Mouse (Mus musculus) liver (tissue): ENCODE measurements around the gene Mast4.

ENCODE experiments used
- DNase-seq: peaks from one replicate; pipeline ENCODE4 v3.0.0-alpha.2; 2020; ENCODE audit warnings: mixed read lengths

Gene Mast4

DNA sequence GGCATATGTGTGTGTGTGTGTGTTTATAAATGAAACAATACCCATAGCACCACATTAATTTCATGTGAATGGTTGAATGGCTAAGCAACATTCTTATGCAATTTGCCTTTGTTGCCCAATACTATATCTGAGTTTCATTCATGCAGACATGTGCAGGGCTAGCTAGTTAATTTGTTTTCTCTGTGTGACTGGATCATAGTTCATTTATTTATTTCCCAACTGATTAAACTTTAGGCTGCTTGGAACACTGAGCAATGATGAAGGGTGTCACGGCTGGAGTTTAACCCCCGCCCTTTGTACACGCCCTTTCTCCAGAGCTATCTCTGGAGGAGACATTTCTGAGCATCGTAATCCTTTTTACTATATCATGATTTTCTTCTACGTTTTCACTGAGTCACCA lies 481.4 kb downstream of the Mast4 start:
- no peak for DNase-seq

GRCm38 (mm10) chr13:102851253-102851652 lies 483.0 kb downstream of the Mast4 start:
- DNase-seq = no peak

GRCm38 (mm10) chr13:102850594-102850993 lies 483.7 kb downstream of the Mast4 start:
- no peak for DNase-seq

DNA sequence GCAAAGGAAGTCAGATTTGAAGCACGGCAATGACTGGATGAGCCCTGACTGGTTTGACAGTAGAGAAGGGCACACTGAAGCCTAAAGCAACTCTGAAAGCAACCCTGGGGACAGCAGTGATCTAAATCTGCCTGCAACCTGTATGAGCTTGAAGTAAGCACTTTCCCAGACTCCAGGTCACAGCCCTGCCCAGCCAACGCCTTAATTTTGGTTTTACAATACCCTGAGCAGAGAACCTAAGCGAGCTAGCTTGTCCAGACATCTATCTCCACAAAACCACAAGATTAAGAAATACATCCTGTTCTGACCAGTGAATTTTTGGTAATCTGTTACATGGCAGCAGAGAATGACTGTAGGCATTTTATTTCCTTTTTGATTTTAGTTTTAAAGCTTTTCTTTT lies 485.2 kb downstream of the Mast4 start:
- DNase-seq = no peak

DNA sequence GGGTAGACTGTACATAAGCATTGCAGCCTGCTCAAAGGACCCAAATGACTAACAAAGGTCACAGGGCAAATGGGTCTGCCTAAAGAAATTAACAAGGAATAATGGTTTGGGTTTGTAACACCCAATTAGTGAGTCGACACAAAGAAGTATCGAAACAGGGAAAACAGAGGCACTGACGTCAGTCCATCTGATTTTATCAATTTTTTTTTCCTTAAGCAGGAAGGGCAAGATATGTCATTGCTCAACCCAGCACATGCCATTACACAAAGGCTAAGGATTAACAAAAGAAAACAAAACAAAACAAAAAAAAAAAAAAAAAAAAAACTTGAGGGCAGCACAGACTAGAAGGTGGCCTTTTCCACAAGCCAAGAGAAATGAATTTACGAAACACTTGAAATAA lies 487.8 kb downstream of the Mast4 start:
- DNase-seq = no peak

DNA sequence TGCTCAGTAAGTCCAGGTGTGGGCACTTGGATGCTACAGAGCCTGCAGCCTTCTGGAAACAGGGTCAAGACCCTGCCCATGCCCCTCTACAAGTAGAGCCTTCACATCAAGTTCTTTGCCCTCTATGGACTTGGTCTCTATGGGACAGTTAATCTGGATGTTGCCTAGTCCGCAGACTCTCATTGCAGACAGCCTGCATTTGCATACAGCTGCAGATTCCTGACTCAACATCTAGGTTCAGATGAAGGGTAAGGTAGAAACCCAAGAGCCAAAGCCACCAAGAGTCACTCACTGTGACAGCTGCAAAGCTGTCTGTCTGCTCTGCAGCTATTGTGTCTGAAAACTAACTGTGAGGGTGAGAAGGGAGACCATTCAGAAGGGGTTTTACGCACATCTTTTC lies 491.6 kb downstream of the Mast4 start:
- DNase-seq = no peak

- DNase-seq = no peak
Measured at GRCm38 (mm10) chr13:102842237-102842636, 492.1 kb downstream of the Mast4 start.

DNA sequence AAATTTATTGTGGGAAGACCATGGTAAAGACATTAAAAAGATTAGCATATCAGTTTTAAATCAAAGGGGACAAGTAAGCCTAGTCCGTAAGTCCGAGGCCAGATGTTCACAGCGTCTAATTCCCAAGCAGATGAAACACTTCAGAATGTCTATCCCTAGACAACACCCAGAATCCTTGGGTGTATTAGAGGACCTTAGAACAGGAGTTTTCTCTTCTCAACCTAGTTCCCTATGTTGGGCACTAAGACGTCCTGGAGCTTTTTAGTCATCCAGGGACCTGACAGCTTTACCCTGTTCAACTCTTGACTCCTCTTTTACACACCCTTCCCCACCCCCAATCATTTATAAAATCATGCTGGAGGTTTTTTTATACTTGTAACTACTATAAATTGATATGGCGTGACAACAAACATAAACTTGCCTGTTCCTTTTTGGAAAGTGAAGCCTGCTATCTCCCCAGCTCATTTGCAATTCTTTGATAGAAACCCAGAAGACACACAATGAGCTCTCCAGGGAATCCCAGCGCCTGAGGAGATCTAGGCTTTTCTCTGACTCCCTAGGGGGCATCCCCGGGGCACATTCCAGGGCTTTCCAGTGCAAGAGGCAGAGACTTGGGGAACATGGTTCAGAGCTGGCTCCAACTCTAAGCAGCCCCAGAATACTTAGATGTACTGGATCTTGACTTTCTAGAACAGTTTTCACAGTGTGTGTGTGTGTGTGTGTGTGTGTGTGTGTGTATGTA lies 494.4 kb downstream of the Mast4 start:
- DNase-seq = no peak

DNA sequence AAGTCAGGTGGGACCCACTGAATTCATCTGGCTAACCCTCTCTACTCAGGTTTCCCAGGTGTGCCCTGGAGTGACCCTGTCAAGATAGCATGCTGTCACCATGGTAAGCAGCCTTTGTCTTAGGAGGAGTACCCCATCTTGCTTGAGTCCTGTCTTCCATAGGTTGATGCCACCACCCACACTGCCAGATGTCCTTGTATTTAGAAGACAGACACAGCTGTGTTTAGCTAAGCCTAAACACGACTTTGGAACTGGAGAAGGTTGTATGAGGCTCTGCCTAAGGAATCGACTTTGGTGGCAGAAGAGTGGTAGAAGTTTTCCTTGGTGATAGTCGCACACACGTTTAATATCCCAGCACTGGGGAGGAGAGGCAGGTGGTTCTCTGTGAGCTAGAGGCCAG lies 496.9 kb downstream of the Mast4 start:
- no peak for DNase-seq

DNA sequence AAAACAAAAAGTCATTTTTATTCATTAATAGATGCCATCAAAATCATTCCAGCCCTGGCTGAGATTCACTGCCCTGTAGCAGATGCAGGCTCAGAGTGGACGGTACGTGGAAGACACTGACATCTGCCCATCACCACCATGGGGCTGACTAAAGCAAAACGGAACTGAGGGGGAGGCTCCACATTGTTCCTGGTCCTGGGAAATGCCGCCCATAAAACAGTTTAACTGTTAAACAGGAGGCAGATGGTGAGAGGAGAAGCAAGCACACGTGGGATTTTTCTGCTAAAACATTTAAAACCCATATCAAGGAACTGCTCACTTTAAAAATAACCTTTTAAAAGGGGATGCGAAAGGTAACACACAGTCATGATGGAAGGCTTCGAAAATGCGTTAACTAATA lies 499.0 kb downstream of the Mast4 start:
- no peak for DNase-seq

DNA sequence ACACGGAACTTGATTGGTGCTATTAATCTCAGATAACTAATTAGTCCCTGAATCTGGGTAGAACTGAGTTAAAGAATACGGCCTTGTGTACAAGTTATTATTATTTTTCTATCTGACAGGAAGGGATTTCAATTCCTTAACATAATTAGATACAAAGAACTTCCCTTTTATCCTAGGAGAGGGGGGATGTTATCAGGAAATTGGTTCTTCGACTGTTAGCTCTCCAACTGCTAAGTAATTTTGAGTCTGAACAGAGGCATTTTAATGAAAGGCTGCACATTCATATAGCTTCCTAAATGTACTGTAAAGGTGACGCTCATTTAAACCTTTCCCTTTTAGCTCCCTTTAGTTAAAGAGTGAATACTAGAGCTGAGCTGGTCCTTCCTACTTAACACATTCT lies 516.0 kb downstream of the Mast4 start:
- no peak for DNase-seq

GRCm38 (mm10) chr13:102816689-102817088 lies 517.6 kb downstream of the Mast4 start:
- no peak for DNase-seq

DNA sequence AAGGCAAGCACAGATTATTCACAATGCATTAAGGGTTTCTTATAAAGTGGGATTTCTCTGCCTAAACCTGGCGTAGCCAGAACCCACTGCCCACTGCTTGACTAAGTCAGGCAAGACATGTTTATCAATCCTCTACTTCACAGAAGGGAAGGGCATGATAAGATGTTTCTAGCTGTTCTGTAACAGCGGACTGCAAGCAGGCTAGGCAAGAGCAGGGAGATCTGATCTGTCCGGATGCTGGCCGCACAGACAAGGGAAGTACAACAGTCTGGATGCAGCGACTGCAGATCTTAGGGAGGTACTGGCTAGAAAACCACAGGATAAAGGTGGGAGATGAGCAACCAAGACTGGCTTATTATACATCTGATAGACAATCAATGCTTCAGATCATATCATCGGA lies 519.1 kb downstream of the Mast4 start:
- no peak for DNase-seq

GRCm38 (mm10) chr13:102811129-102811832 lies 523.0 kb downstream of the Mast4 start:
- peak; percentile 15 for DNase-seq

DNA sequence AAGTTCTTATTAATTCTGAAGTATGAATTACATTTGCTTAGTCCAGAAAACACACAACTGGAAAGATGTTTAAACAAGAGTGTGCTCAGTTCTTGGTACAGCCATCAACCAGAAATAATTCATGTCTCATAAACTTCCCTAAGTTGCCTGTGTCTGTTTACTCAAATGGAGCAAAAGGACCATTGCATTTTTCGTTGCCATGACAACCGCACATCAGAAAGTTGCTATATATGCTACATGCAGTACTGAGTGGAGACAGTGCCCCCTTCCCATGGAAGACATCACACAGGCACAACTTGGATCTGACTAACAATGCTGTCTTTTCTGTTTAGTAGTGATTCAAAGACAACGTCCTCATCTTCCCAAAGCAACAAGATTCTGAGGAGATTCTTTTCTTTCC lies 527.6 kb downstream of the Mast4 start:
- DNase-seq = no peak

DNA sequence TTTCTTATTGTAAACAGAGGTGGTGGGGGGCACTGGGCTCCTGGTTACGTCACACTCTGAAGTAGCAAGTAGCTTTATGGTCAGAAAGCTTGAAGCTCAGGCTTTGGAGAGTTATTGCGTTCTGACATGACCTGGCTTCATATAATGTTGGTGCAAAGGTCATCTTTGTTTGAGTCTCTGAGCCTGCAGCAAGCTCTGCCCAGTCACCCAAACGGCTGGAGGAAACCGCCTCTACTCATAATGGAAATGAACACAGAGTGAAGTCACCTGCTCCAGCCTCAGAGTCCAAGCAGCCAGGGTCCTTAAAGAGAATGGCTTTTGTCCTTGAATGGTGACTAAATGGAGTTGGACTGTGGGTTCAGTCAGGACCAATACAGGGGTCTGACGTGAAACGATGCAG lies 529.1 kb downstream of the Mast4 start:
- no peak for DNase-seq

DNA sequence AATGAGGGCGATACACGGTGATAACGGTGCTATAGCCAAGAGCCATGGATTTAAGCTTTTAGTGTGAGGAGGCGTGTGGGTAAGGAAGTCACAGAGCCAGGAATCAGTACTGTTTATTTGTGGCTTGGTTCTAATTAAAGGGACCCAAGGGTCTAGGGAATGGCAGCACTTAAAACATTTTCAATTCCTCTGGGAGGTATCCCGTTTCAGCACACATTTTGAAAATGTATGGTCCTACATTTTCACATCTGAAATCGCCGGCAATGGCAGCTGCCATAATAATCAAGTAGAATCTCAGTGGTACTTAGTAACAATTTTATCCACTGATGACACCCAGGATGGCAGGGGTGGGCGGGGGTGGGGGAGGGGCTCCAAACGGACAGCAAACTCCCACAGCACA lies 531.1 kb downstream of the Mast4 start:
- no peak for DNase-seq

GRCm38 (mm10) chr13:102792157-102792556 lies 542.1 kb downstream of the Mast4 start:
- no peak for DNase-seq

DNA sequence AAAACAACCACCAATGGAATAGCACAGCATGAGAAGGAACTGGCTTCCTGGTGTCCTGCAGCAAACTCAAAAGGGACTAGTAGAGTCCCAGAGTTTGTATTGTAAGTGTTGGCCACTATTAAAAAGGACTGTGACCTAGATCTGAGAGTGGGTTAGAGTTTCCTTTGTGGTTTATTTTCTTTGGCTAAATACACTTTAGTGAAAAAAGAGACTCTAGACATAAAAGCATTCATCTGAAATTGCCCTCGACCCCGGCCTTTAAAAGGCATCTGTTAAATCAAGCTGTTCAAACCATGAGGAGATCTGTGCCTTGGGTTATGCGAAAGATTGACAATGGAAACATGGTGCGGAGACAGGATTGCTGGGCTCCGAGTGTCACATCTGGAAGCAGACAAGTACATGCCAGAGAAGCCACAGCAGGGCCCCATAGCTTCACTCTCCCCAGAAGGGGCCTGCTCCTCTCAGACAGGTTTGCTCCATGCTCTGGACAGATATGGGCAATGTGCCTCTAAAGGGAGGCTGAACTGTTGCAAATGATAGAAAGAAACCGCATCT lies 543.6 kb downstream of the Mast4 start:
- no peak for DNase-seq

GRCm38 (mm10) chr13:102786666-102787230 lies 547.5 kb downstream of the Mast4 start:
- no peak for DNase-seq

GRCm38 (mm10) chr13:102783531-102784310 lies 550.6 kb downstream of the Mast4 start:
- no peak for DNase-seq

- no peak for DNase-seq
Measured at GRCm38 (mm10) chr13:102779275-102779674, 555.0 kb downstream of the Mast4 start.

- no peak for DNase-seq
Measured at GRCm38 (mm10) chr13:102778859-102779258, 555.4 kb downstream of the Mast4 start.
